Mouse (Mus musculus) small intestine, adult 2 months (tissue): ENCODE measurements at regions not wholly inside any gene's neighbourhood (a gene's known extent, or its start where the extent isn't known, plus 50 kb on each side); places are given as distances from the start of the nearest gene placed in this dataset.

ENCODE experiments used
- H3K27ac ChIP-seq: fragments of 200-500 bp; 2 replicates; pipeline ENCODE4 v1.5.1; 2012; ENCODE audit warnings: low read depth, low read length, control low read depth, inconsistent platforms; ENCODE audit not compliant: insufficient read depth
- H3K27me3 ChIP-seq: fragments of 200-500 bp; 2 replicates; pipeline ENCODE4 v1.6.1; 2012; ENCODE audit warnings: mild to moderate bottlenecking, moderate library complexity, low read length, inconsistent platforms; ENCODE audit not compliant: control insufficient read depth, insufficient read depth
- H3K36me3 ChIP-seq: fragments of 200-500 bp; 2 replicates; pipeline ENCODE4 v1.6.1; 2012; ENCODE audit warnings: mild to moderate bottlenecking, low read length, control low read depth, inconsistent platforms; ENCODE audit not compliant: control insufficient read depth, insufficient read depth
- H3K4me1 ChIP-seq: fragments of 200-500 bp; 2 replicates; pipeline ENCODE4 v1.6.1; 2012; ENCODE audit warnings: low read length, inconsistent platforms, mixed read lengths; ENCODE audit not compliant: control insufficient read depth, insufficient read depth, insufficient read length
- H3K4me3 ChIP-seq: fragments of 200-500 bp; 2 replicates; pipeline ENCODE4 v1.5.1; 2012; ENCODE audit warnings: low read depth, mild to moderate bottlenecking, control low read depth, inconsistent platforms, low read length, moderate library complexity
- CTCF ChIP-seq: fragments of 200-500 bp; IDR thresholded peaks from 2 replicates; pipeline ENCODE4 v1.5.1; 2012; ENCODE audit warnings: low read depth, mild to moderate bottlenecking, control low read depth, inconsistent platforms, low read length, moderate library complexity, mixed read lengths; ENCODE audit not compliant: insufficient replicate concordance, insufficient read length; ENCODE audit errors: extremely low read depth
- POLR2A ChIP-seq: fragments of 200-500 bp; IDR thresholded peaks from 2 replicates; pipeline ENCODE4 v1.6.1; 2012; ENCODE audit warnings: low read depth, mild to moderate bottlenecking, control low read depth, inconsistent platforms, low read length, moderate library complexity
- WGBS: fragments of 180-500 bp; shearing (Covaris S2); methylation state at CpG from one replicate; pipeline ENCODE4 v1.1.7; 2018; 5-methylcytosine and 5-hydroxymethylcytosine counted together

DNA sequence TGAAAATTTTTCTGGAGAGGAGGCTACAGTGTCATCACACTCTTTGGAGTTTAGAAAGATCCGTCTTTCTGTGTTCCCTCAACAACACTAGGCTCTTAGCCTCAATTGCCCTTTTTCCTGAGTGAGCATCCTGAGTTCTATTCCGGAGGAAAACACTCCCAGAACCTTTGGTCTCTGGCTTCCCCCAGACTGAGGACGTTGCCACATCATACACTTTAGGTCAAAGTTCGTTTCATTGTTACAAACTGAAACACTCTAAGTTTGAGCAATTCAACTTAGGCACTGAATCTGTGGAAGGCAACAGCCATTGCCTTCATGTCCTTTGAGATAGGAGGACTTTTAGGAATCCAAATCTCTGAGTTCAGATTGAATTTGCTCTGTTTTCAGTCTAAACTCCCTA is 85.0 kb downstream of the Arl4a start:
- H3K36me3 ChIP-seq: no peaks in the 10 kb centered on the region
- TF ChIP-seq POLR2A: no peak
- H3K4me1 ChIP-seq: peaks cover 11% of the 10 kb centered on the region
- peak overlapping the region; percentile 81 for H3K27ac ChIP-seq
- no peaks in the 10 kb centered on the region for H3K27me3 ChIP-seq
- 20% methylated on average over 4 of the region's 4 CpGs for WGBS
- H3K4me3 ChIP-seq: no peak overlapping the region

DNA sequence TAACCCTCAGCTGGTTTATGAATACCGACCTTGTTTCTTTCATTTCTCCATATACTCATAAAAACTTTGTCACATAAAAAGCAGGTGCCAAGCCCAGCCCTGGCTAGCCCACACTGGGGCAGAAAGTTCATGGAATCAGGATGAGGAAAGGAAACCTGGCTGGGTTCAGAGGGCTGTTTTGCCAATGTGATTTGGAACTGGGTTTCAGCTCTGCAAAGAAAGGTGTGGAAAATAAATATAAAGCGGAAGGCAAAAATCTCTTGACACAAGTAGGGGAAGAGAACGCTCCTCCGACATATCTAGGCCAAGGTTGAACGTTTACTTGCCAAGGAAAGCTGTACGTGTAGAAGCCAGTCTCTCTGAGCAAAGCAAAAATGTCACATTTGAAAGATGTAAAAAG is 85.9 kb downstream of the Arl4a start:
- no peaks in the 10 kb centered on the region for H3K36me3 ChIP-seq
- TF ChIP-seq POLR2A: no peak
- no peak for TF ChIP-seq CTCF
- WGBS: 20% methylated on average over 6 of the region's 6 CpGs
- no peaks in the 10 kb centered on the region for H3K27me3 ChIP-seq
- H3K4me3 ChIP-seq: no peak overlapping the region
- H3K27ac ChIP-seq: peak overlapping the region; percentile 43
- peaks cover 11% of the 10 kb centered on the region for H3K4me1 ChIP-seq

DNA sequence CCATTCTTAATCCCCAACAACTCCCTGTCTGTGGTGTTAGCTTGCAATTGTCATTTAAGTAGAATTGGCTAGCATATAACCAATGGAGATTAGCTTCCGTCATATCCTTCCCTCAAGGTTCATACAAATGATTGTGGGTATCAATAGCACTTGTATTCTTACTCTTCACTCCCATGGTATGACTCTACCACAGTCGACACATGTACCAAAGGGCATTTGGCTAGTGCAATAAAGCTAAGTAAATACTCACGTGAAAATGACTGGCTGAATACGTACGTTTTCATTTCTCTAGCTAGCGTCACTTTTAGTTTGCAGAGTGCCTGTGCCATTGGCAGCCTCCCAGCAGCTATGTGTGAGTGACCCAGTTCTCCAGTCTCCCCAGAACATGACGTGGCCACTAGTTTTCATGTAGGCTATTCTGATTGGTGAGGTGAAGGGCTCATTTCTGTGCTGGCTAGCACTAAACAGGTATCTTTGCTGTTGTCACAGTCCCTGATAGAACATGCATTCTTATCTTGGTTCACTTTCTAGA is 87.5 kb downstream of the Arl4a start:
- no peaks in the 10 kb centered on the region for H3K36me3 ChIP-seq
- 25% methylated on average over 7 of the region's 7 CpGs for WGBS
- no peak overlapping the region for H3K4me3 ChIP-seq
- H3K4me1 ChIP-seq: peaks cover 11% of the 10 kb centered on the region
- no peaks in the 10 kb centered on the region for H3K27me3 ChIP-seq
- peak overlapping the region; percentile 19; the same call in 1 of the 2 replicates for H3K27ac ChIP-seq
- TF ChIP-seq CTCF: no peak
- TF ChIP-seq POLR2A: no peak

DNA sequence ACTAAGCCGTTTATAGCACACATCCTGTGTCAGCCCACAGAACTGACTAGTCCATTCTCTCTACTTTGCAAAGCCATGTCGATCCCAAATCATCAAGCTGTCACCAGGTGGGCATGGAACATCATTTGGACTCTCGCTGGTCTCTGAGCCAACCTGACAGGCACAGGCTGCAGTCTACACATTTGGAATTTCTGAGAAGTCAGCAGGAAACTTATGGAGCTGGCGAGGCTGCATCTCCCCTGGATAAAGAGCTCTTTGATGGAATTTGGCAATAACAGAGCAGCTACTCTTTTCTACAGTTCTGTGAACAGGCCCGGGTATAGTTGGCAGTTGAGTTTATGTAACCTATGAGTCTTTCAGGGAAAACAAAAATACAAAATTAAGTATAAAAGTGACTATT is 94.9 kb downstream of the Arl4a start:
- Histone ChIP-seq H3K27ac (no peak overlapping the region), H3K4me1 (peaks cover 4% of the 10 kb centered on the region), H3K27me3 (no peaks in the 10 kb centered on the region), H3K4me3 (no peak overlapping the region), H3K36me3 (no peaks in the 10 kb centered on the region)
- no peak for TF ChIP-seq POLR2A
- no peak for TF ChIP-seq CTCF
- 76% methylated on average over 5 of the region's 5 CpGs for WGBS

DNA sequence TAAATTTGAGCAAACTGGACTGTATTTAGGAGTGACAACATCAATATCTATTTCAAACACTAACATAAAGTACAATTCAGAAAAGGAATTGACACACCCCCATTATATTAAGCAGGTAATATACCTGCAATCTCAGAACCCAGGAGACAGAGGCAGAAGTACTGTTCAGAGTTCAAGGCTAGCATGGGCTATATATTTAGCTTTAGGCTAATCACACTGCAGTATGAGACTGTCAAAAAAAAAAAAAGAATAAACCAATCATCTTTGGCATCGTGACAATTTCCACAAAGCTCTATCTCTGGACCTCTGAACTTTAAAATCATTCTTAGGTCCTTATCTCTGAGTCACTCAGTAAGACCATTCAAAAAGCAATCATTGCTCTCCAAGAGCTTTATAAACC is 96.7 kb downstream of the Arl4a start:
- 27% methylated on average over 1 of the region's 1 CpGs for WGBS

DNA sequence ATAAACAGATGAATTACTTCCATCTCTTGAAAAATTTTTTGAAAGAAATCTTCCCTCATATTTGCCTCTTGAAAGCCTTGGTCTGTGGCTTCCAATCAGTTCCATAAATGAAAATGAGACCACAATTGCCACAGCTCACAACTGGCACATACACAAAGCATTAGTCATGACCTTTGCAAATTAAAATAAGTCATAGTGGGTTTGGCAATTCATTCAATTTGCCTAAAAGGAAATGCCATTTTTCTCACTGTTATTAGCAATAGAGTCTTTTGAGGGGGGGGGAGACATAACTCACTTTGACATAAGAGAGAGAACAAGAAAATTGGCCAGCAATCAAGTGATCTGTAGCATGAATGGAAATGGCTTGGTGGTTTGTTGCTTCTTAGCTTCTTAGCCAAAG is 98.8 kb downstream of the Arl4a start:
- TF ChIP-seq POLR2A (no peak), CTCF (no peak)
- H3K36me3 ChIP-seq: no peaks in the 10 kb centered on the region
- no peak overlapping the region for H3K4me3 ChIP-seq
- peaks cover 7% of the 10 kb centered on the region for H3K4me1 ChIP-seq
- no peaks in the 10 kb centered on the region for H3K27me3 ChIP-seq
- no peak overlapping the region for H3K27ac ChIP-seq

More for the DNA sequence above, 96.7 kb downstream of the Arl4a start:
- peaks cover 4% of the 10 kb centered on the region for H3K4me1 ChIP-seq
- H3K4me3 ChIP-seq: no peak overlapping the region
- no peak for TF ChIP-seq POLR2A
- no peak for TF ChIP-seq CTCF
- no peaks in the 10 kb centered on the region for H3K27me3 ChIP-seq
- H3K27ac ChIP-seq: no peak overlapping the region
- H3K36me3 ChIP-seq: no peaks in the 10 kb centered on the region

DNA sequence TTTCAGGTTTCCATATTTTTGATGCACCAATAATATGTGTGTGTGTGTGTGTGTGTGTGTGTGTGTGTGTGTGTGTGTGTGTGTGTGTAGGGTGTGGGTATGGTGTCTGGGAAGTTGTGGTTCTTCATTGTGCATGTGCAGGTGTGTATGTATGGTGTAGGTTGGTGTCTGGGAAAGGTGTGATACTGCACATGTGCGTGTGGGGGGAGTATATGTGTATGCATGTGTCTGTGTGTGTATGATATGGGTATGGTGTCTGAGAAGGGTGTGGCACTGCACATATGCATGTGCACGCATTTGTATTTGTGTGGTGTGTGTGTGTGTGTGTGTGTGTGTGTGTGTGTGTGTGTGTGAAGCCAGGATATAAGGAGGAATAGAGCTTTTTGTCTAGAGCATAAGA is 99.6 kb downstream of the Arl4a start:
- no peaks in the 10 kb centered on the region for H3K36me3 ChIP-seq
- TF ChIP-seq CTCF: no peak
- no peak for TF ChIP-seq POLR2A
- H3K4me1 ChIP-seq: peaks cover 7% of the 10 kb centered on the region
- H3K4me3 ChIP-seq: no peak overlapping the region
- no peaks in the 10 kb centered on the region for H3K27me3 ChIP-seq
- WGBS: 92% methylated on average over 2 of the region's 2 CpGs
- no peak overlapping the region for H3K27ac ChIP-seq

DNA sequence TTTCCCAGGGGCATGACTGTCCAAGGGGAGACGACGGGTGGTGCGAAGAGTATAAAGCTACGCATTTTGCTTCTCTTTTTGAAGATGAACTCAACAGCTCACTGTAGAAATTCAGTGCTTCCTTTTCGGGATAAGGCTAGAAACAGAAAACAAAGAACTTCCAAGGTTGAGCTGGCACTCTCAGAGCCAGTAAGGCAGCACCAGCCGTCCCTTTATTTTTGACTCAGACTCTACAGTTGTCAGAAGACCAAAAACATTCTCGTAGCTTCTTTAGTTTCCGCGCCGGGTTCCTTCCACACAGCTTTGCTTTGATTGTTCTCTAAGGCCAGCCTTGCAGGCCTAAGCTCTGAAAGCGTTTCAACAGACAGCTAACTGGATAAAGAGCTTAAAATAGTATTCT is 101.5 kb downstream of the Arl4a start:
- no peaks in the 10 kb centered on the region for H3K36me3 ChIP-seq
- peaks cover 5% of the 10 kb centered on the region; the same call in 1 of the 2 replicates for H3K4me1 ChIP-seq
- H3K27ac ChIP-seq: peak overlapping the region; percentile 69
- WGBS: 69% methylated on average over 11 of the region's 11 CpGs
- no peaks in the 10 kb centered on the region for H3K27me3 ChIP-seq
- TF ChIP-seq CTCF (no peak), POLR2A (no peak)
- no peak overlapping the region for H3K4me3 ChIP-seq
